Mouse (Mus musculus): ENCODE measurements around the gene Ms4a4b. TPM values are rescaled to one million over a fixed set of nuclear protein-coding genes. Genes with fewer than 3 reads are reported as not detected.
"Not testable (repeated sequence)": the region's sequence is repeated elsewhere in the genome, so short reads cannot be mapped to it uniquely, and the experiment has no call there.

The Ms4a4b gene
- polyA plus RNA-seq, 1 experiment from 2014 or later, result not detected

DNA sequence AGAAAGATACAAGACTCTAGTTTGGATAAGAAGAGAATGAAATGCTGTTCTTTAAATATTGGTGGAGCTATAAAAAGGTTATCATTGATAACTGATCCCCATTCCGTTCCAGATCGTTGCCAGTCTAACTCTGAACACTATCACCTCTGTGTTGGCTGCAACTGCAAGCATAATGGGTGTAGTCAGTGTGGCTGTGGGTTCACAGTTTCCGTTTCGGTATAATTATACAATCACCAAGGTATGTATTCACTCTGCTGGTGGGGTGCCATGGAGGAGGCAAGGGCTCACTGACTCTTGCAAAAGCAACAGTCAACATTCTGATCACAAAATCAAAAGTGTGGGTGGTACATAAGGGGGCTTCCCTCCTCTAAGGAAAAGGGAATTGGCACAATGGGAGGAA, 15.7 kb downstream of the Ms4a4b start:
- not testable (repeated sequence) for H3K27me3 ChIP-seq; H3K9ac ChIP-seq; ATAC-seq (ENCODE audit: low FRiP score); H3K4me3 ChIP-seq; H3K4me1 ChIP-seq (replicated peaks); H3K4me2 ChIP-seq; H3K36me3 ChIP-seq; H3K9me3 ChIP-seq; H3K27ac ChIP-seq
- WGBS, result 82% methylated on average over 4 of the region's 4 CpGs

DNA sequence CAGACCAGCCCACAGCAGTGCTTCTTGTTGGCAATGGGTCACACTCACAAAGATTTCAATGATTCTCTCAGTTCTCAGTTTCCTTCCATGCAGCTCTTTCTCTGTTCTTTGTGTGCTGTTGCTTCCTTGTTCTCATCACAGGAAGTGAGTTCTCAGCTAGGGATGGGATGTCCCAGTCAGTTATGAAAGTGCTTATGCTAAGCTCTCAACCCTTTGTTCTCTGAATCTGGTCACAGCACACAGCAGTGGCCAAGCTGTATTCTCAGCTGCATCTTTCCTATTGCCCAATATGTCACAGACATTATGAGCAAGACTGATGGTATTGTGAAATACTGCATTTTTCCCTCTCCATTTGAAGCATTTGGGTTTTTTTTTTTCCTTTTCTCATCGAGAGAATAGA, 21.4 kb downstream of the Ms4a4b start:
- H3K4me3 ChIP-seq; H3K9me3 ChIP-seq; H3K36me3 ChIP-seq; H3K27me3 ChIP-seq; H3K9ac ChIP-seq; H3K27ac ChIP-seq; H3K4me2 ChIP-seq; H3K4me1 ChIP-seq (replicated peaks); ATAC-seq (ENCODE audit: low FRiP score): not testable (repeated sequence)
- 56% methylated on average over 1 of the region's 1 CpGs for WGBS

DNA sequence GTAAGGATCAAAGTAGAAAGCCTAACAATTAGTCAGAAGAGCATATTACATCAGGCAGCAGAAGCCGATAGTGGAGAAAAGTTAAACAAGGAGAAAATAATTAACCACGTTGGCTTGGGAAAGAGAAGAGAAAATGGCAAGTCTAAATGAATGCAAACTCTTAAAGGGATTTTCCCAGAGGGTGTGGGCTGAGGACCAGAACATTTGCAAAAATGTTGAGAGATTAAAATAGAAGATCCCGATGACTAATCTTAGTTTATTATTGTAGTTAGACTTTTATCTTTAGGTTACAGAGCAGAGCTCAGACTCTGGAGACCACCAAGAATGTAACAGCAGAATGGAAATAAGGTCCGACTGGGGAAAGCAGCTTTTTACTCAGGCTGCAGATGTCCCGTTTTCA, 23.1 kb downstream of the Ms4a4b start:
- no peak overlapping the region for H3K9ac ChIP-seq
- WGBS, result 83% methylated on average over 5 of the region's 5 CpGs
- no peak overlapping the region for H3K4me3 ChIP-seq
- no peak for ATAC-seq (ENCODE audit: low FRiP score)
- no peaks in the 10 kb centered on the region for H3K9me3 ChIP-seq
- H3K4me2 ChIP-seq, result no peak overlapping the region
- H3K27ac ChIP-seq, result no peak overlapping the region
- H3K4me1 ChIP-seq (replicated peaks), result no peaks in the 10 kb centered on the region
- no peaks in the 10 kb centered on the region for H3K27me3 ChIP-seq
- no peaks in the 10 kb centered on the region for H3K36me3 ChIP-seq

DNA sequence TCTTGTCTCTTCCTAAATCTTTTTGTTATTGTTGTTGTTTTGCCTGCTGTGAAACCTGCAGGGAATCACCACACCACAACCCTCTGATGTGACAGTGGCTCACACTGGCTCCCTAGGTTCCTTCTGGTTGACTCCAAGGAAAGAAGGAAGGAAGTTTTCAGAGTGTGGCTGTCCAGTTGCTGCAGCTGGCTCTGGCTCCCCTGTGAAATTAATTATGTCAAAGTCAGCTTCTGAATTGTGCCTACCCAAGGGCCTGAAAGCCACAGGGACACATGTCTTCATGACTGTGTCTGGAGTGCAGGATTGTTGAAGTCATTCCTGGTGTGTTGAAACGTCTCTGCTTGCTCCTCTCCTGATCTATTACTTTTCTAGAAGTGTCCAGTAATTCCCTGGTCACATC, 25.0 kb downstream of the Ms4a4b start:
- H3K27me3 ChIP-seq; ATAC-seq (ENCODE audit: low FRiP score); H3K27ac ChIP-seq; H3K36me3 ChIP-seq; H3K4me3 ChIP-seq; H3K4me2 ChIP-seq; H3K9ac ChIP-seq; H3K4me1 ChIP-seq (replicated peaks); H3K9me3 ChIP-seq: not testable (repeated sequence)
- WGBS, result 68% methylated on average over 1 of the region's 1 CpGs

DNA sequence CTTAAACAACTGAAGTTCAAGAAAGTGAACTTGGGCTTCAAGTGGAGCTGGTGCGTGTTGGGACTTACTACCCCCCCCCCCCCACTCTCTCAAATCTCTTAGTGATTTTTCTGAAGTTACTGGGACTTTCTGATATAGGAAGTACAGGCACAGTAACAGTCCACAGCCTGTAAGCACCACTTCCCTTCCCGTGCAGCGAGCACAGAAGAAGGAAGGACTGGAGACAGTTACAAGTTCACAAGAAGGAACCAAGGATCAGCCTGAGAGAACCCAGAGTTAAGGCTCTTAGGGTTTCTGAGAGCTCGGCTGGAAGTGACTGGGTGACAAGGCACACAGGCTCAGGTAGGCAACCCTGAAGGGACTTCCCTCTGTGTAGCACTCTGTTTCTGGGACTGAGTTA, 25.9 kb downstream of the Ms4a4b start, which contains the start of gene Ms4a6c:
Ms4a6c (plus strand) TSS at position 152 of the 400 bp plus-strand sequence.
- H3K9me3 ChIP-seq, result not testable (repeated sequence)

DNA sequence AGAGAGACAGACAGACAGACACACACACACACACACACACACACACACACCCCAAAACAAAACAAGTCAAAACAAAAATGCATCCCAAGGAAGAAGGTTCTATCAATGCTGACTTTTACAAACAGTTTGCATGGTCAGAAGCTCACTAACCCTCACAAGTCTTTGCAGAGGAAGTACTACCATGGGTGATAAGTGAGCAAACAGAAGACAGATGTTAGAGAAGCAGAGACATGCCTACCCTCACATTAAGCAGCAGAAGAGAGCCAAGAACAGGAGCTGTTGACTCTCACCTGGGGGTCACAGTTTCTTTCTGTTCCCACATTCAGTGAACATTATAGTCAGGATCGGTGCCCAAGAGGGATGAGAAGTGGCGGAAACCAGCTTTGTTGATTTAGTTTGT, 36.4 kb downstream of the Ms4a4b start:
- H3K9ac ChIP-seq, result no peak overlapping the region
- 91% methylated on average over 2 of the region's 2 CpGs for WGBS
- ATAC-seq (ENCODE audit: low FRiP score), result no peak
- no peaks in the 10 kb centered on the region for H3K27me3 ChIP-seq
- H3K9me3 ChIP-seq, result no peaks in the 10 kb centered on the region
- H3K36me3 ChIP-seq, result no peaks in the 10 kb centered on the region
- no peak overlapping the region for H3K4me2 ChIP-seq
- H3K4me1 ChIP-seq (replicated peaks), result no peaks in the 10 kb centered on the region
- H3K27ac ChIP-seq, result no peak overlapping the region
- H3K4me3 ChIP-seq, result no peak overlapping the region

More for the DNA sequence above, 25.9 kb downstream of the Ms4a4b start, which contains the start of gene Ms4a6c:
- not testable (repeated sequence) for H3K27me3 ChIP-seq; H3K4me2 ChIP-seq; H3K27ac ChIP-seq; H3K4me3 ChIP-seq; H3K36me3 ChIP-seq; H3K9ac ChIP-seq; H3K4me1 ChIP-seq (replicated peaks); ATAC-seq (ENCODE audit: low FRiP score)
- WGBS, result 90% methylated on average over 4 of the region's 4 CpGs

DNA sequence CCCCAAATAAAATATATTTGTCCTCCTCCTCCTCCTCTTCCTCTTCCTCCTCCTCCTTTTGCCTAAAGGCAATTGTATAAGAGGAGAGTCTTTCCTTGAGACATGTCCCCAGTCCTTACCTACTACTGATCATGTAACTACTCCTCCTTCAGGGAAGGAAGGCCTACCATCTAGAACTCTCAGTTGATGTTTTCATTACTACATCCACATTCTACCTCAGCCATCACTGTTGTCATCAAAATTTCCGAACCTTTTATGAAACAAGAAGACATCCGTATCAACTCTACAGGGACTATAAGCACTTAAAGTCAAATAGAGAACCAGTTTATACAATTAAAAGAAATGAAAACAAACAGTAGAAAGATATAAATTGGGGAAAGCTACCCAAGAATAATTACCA, 39.3 kb downstream of the Ms4a4b start:
- no peak for ATAC-seq (ENCODE audit: low FRiP score)
- no peak overlapping the region for H3K4me3 ChIP-seq
- no peaks in the 10 kb centered on the region for H3K27me3 ChIP-seq
- H3K4me1 ChIP-seq (replicated peaks), result no peaks in the 10 kb centered on the region
- H3K36me3 ChIP-seq, result no peaks in the 10 kb centered on the region
- H3K4me2 ChIP-seq, result no peak overlapping the region
- no peak overlapping the region for H3K9ac ChIP-seq
- 91% methylated on average over 2 of the region's 2 CpGs for WGBS
- H3K27ac ChIP-seq, result no peak overlapping the region
- no peaks in the 10 kb centered on the region for H3K9me3 ChIP-seq

DNA sequence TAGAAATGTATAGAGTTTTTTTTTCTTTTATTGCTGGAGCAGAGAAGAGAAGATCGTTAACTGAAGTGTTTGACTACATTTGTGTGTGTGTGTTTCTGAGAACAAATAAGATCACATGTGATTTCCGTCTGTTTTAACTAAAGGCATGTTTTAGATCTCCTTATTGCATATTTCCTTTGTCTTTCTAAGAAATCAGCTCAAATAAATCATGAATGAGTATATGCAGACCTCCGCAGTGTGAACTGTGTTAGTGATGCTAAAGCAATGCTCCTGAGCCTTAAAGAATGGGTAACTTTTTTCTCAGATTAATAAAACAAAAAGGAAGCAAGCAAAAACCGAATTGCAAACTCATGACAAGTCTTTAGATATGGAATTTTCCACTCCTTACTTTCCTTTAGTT, 40.6 kb downstream of the Ms4a4b start:
- H3K4me3 ChIP-seq, result no peak overlapping the region
- no peak overlapping the region for H3K9ac ChIP-seq
- H3K4me1 ChIP-seq (replicated peaks), result no peaks in the 10 kb centered on the region
- no peaks in the 10 kb centered on the region for H3K27me3 ChIP-seq
- H3K27ac ChIP-seq, result no peak overlapping the region
- WGBS, result 80% methylated on average over 4 of the region's 4 CpGs
- no peak for ATAC-seq (ENCODE audit: low FRiP score)
- no peaks in the 10 kb centered on the region for H3K36me3 ChIP-seq
- no peak overlapping the region for H3K4me2 ChIP-seq
- no peaks in the 10 kb centered on the region for H3K9me3 ChIP-seq

DNA sequence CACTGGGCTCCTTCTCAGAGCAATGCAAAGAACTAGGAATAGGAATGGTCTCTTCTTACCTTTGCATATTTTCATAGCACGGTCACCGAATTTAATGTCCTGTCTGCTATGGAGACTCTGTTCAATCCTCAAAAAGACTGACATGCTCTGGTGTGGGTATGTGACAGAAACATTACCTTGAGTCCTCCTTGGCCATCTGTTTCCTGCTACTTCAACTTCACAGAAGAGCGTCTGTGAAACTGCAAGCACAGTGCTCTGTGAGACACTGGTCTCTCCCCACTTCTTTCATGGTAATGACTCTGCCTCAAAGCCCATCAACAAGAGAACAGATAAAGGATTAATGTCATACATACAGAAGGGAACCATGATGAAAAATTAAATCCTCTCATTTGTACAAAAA, 41.0 kb downstream of the Ms4a4b start:
- WGBS, result 83% methylated on average over 3 of the region's 3 CpGs
- H3K9me3 ChIP-seq, result no peaks in the 10 kb centered on the region
- ATAC-seq (ENCODE audit: low FRiP score), result no peak

DNA sequence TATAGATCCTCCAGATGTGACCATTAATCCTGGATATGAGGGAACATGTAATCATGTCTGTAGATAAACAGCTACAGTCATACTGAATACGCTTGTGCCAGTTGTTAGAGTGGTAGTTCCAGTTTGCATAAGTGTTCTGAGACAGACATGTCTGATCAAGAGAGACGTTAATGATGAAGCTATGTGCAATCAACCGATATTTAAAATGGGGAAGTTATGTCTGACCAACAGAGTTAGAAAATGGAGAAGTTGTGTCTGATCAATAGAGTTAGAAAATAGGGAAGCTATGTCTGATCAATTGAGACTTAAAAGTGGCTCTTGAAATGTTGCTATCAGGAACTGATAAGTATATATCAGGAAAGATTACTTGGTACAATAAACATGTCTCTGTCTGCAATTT, 41.9 kb downstream of the Ms4a4b start:
- 86% methylated on average over 3 of the region's 3 CpGs for WGBS
- no peak overlapping the region for H3K4me2 ChIP-seq
- no peaks in the 10 kb centered on the region for H3K4me1 ChIP-seq (replicated peaks)
- H3K9ac ChIP-seq, result no peak overlapping the region
- no peak for ATAC-seq (ENCODE audit: low FRiP score)
- H3K36me3 ChIP-seq, result no peaks in the 10 kb centered on the region
- H3K4me3 ChIP-seq, result no peak overlapping the region
- no peaks in the 10 kb centered on the region for H3K27me3 ChIP-seq
- no peaks in the 10 kb centered on the region for H3K9me3 ChIP-seq
- H3K27ac ChIP-seq, result no peak overlapping the region

More for the DNA sequence above, 41.0 kb downstream of the Ms4a4b start:
- Histone ChIP-seq H3K9ac (no peak overlapping the region), H3K4me2 (no peak overlapping the region), H3K4me1 (replicated peaks) (no peaks in the 10 kb centered on the region), H3K36me3 (no peaks in the 10 kb centered on the region), H3K27me3 (no peaks in the 10 kb centered on the region), H3K27ac (no peak overlapping the region), H3K4me3 (no peak overlapping the region)

DNA sequence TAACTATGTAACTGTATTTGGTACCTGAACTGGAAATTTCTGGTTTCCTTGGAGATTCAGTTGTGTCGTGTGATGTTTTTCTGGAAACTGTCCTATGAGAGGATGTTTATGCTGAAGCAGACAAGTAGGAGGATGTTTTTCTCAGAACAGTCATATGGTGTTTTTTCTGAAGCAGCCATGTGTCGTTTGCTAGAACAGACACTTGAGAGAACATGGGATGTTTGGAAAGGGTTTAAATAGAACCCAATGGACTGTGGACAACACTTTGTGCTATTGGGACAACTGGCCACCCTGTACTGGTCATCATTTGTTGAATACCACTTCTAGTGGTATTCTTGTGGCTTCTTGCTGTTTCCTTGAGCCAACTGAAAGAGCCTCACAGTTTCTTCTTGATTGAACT, 42.4 kb downstream of the Ms4a4b start, which contains the start of gene Gm8369:
Gm8369 (plus strand) TSS at position 193 of the 400 bp plus-strand sequence.
- Histone ChIP-seq H3K4me2 (no peak within 1 kb of the TSS), H3K4me3 (no peak within 1 kb of the TSS), H3K9ac (no peak within 1 kb of the TSS), H3K4me1 (replicated peaks) (no peaks in the 10 kb centered on the region), H3K27ac (no peak within 1 kb of the TSS), H3K9me3 (no peaks in the 10 kb centered on the region), H3K36me3 (no peaks in the 10 kb centered on the region), H3K27me3 (no peaks in the 10 kb centered on the region)
- WGBS, result 91% methylated on average over 2 of the region's 2 CpGs
- no peak for ATAC-seq (ENCODE audit: low FRiP score)

DNA sequence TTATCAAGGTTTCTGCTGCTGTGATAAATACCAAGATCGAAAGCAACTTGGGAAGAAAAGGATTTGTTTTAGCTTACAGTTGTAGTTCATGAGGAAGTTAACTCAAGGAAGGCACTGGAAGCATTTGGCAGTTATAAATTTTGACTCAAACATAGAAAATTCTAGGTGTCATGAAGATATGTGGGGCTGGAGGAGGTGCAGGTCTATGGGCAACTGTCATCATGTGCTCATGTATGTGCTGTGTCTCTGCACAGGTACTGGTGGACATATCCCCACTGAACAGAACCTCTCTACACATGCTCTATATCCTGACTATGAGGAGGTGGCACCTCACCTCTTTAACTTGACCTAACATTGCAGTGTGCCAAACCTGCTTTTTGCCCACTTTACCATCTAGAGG, 43.2 kb downstream of the Ms4a4b start:
- Histone ChIP-seq H3K27ac (no peak overlapping the region), H3K4me3 (no peak overlapping the region), H3K9ac (no peak overlapping the region), H3K36me3 (no peaks in the 10 kb centered on the region), H3K4me1 (replicated peaks) (no peaks in the 10 kb centered on the region), H3K4me2 (no peak overlapping the region), H3K27me3 (no peaks in the 10 kb centered on the region), H3K9me3 (no peaks in the 10 kb centered on the region)
- ATAC-seq (ENCODE audit: low FRiP score), result no peak
- 83% methylated on average over 1 of the region's 1 CpGs for WGBS

DNA sequence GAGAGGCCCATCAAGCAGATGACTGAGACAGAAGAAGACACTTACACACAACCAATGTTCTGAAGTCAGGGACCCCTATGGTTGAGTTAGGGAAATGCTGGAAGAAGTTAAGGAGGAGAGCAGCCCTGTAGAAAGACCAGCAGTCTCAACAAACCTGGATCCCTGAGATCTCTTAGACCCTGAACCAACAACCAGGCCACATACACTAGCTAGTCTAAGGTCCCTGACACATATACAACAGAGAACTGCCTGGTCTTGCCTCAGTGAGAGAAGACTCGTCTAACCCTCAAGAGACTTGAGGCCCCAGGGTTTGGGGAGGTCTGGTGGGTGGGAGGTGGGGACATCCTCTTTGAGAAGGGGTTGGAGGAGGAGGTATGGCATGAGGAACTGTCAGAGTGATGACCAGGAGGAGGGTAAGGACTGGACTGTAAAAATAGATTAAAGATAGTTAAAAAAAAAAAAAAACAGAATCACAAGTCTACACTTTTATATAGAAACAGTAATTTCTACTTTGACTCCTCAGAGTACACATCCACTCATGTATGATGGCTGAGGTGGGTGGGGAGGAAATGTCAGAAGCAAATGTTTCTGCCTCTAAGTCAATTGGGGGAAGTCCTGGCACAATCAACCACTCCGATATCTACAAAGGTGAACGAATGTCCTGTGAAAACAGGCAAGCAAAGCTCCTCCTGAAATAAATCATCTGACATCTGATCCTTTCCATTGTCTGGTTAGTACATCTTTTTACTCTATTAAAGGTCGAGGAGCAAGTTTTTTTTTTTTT, 48.2 kb downstream of the Ms4a4b start:
- Histone ChIP-seq H3K36me3 (no peaks in the 10 kb centered on the region), H3K9me3 (no peaks in the 10 kb centered on the region), H3K27ac (no peak overlapping the region), H3K4me1 (replicated peaks) (no peaks in the 10 kb centered on the region), H3K9ac (no peak overlapping the region), H3K27me3 (no peaks in the 10 kb centered on the region), H3K4me3 (no peak overlapping the region), H3K4me2 (no peak overlapping the region)
- ATAC-seq (ENCODE audit: low FRiP score), result no peak
- WGBS, result 80% methylated on average over 4 of the region's 4 CpGs

Data from hindbrain, embryonic 13.5 days (tissue).